Mouse (Mus musculus) hindbrain, embryonic 15.5 days (tissue): ENCODE results near the gene Tinagl1. TPM values are rescaled to one million over a fixed set of nuclear protein-coding genes. Genes with fewer than 3 reads are reported as not detected.

Experiments used
- ATAC-seq: fragments of 200-750 bp; cut with Nextera tagmentation; 2 replicates; pipeline ENCODE4 v1.8.0; 2017; ENCODE audit warnings: low read depth, moderate number of reproducible peaks, moderate TSS enrichment; ENCODE audit not compliant: low FRiP score
- H3K27ac ChIP-seq: fragments of 300-500 bp; sonication (generic); replicated peaks from 2 replicates; pipeline ENCODE4 v1.5.1; 2015; ENCODE audit warnings: mild to moderate bottlenecking, inconsistent platforms
- H3K27me3 ChIP-seq: fragments of 300-500 bp; sonication (generic); 2 replicates; pipeline ENCODE4 v1.6.1; 2015; ENCODE audit warnings: control low read depth, inconsistent platforms
- H3K36me3 ChIP-seq: fragments of 300-500 bp; sonication (generic); 2 replicates; pipeline ENCODE4 v1.6.1; 2015; ENCODE audit warnings: control low read depth, inconsistent platforms
- H3K4me1 ChIP-seq: fragments of 300-500 bp; sonication (generic); replicated peaks from 2 replicates; pipeline ENCODE4 v1.6.1; 2015; ENCODE audit warnings: control low read depth, inconsistent platforms
- H3K4me2 ChIP-seq: fragments of 300-500 bp; sonication (generic); 2 replicates; pipeline ENCODE4 v1.6.1; 2015; ENCODE audit warnings: moderate library complexity, mild to moderate bottlenecking, inconsistent platforms
- H3K4me3 ChIP-seq: fragments of 300-500 bp; sonication (generic); 2 replicates; pipeline ENCODE4 v1.5.1; 2015; ENCODE audit warnings: mild to moderate bottlenecking, inconsistent platforms
- H3K9ac ChIP-seq: fragments of 300-500 bp; sonication (generic); 2 replicates; pipeline ENCODE4 v1.6.1; 2015; ENCODE audit warnings: inconsistent platforms
- H3K9me3 ChIP-seq: fragments of 300-500 bp; sonication (generic); 2 replicates; pipeline ENCODE4 v1.6.1; 2016; ENCODE audit warnings: control low read depth, inconsistent platforms
- WGBS: fragments of 180-500 bp; shearing (Covaris S2); methylation state at CpG from one replicate; pipeline ENCODE4 v1.1.7; 2015; 5-methylcytosine and 5-hydroxymethylcytosine counted together
- polyA plus RNA-seq: library from polyadenylated mRNA; unstranded; fragments of >200 nt; fragmentation: Nextera tagmentation; extraction: Ambion mirVana; gene quantifications from 2 replicates; pipeline ENCODE4 v1.2.1, GENCODE M21; 2015

The Tinagl1 gene
- polyA plus RNA-seq, result 8.2 TPM in 2 replicates

GRCm38 (mm10) chr4:130175072-130175711 is at the start of gene Tinagl1:
Gene Tinagl1 (minus strand): TSS chr4:130175122.
- H3K9ac ChIP-seq, result 0 out of 2 replicates have a peak within 1 kb of the TSS, but pooled peaks have one; percentile 16
- H3K4me1 ChIP-seq, result peaks cover 13% of the 10 kb centered on the region
- no peaks in the 10 kb centered on the region for H3K9me3 ChIP-seq
- H3K4me3 ChIP-seq, result peak within 1 kb of the TSS; percentile 9
- no peak for ATAC-seq
- peaks cover 27% of the 10 kb centered on the region for H3K27me3 ChIP-seq
- 3% methylated on average over 13 of the region's 14 CpGs for WGBS
- peak within 1 kb of the TSS; percentile 44 for H3K4me2 ChIP-seq
- no peaks in the 10 kb centered on the region for H3K36me3 ChIP-seq
- H3K27ac ChIP-seq, result no peak within 1 kb of the TSS

- ATAC-seq, result no peak
- Histone ChIP-seq H3K36me3 (no peaks in the 10 kb centered on the region), H3K4me1 (no peaks in the 10 kb centered on the region), H3K9ac (no peak overlapping the region), H3K4me3 (no peak overlapping the region), H3K27me3 (no peaks in the 10 kb centered on the region), H3K27ac (no peak overlapping the region), H3K4me2 (no peak overlapping the region), H3K9me3 (no peaks in the 10 kb centered on the region)
Measured at GRCm38 (mm10) chr4:130224071-130224470, 49.1 kb upstream of the Tinagl1 start.

GRCm38 (mm10) chr4:130222179-130222578 is 47.3 kb upstream of the Tinagl1 start, which contains the start of gene Gm853:
Gene Gm853 (minus strand): TSS chr4:130222401.
- H3K27me3 ChIP-seq, result no peaks in the 10 kb centered on the region
- H3K4me1 ChIP-seq, result no peaks in the 10 kb centered on the region
- H3K9ac ChIP-seq, result no peak within 1 kb of the TSS
- H3K9me3 ChIP-seq, result no peaks in the 10 kb centered on the region
- H3K36me3 ChIP-seq, result no peaks in the 10 kb centered on the region
- 73% methylated on average over 4 of the region's 4 CpGs for WGBS
- H3K4me3 ChIP-seq, result no peak within 1 kb of the TSS
- no peak for ATAC-seq
- no peak within 1 kb of the TSS for H3K27ac ChIP-seq
- no peak within 1 kb of the TSS for H3K4me2 ChIP-seq

GRCm38 (mm10) chr4:130220176-130220575 is 45.3 kb upstream of the Tinagl1 start:
- H3K27me3 ChIP-seq, result no peaks in the 10 kb centered on the region
- H3K9ac ChIP-seq, result no peak overlapping the region
- no peaks in the 10 kb centered on the region for H3K9me3 ChIP-seq
- H3K4me2 ChIP-seq, result no peak overlapping the region
- 82% methylated on average over 9 of the region's 9 CpGs for WGBS
- H3K27ac ChIP-seq, result no peak overlapping the region
- H3K36me3 ChIP-seq, result no peaks in the 10 kb centered on the region
- H3K4me3 ChIP-seq, result no peak overlapping the region
- no peak for ATAC-seq
- H3K4me1 ChIP-seq, result no peaks in the 10 kb centered on the region

- Histone ChIP-seq H3K4me2 (no peak overlapping the region), H3K4me1 (no peaks in the 10 kb centered on the region), H3K4me3 (no peak overlapping the region), H3K9ac (no peak overlapping the region), H3K9me3 (no peaks in the 10 kb centered on the region), H3K36me3 (no peaks in the 10 kb centered on the region), H3K27ac (no peak overlapping the region), H3K27me3 (no peaks in the 10 kb centered on the region)
- ATAC-seq, result no peak
- WGBS, result 91% methylated on average over 8 of the region's 8 CpGs
Measured at GRCm38 (mm10) chr4:130215392-130215791, 40.5 kb upstream of the Tinagl1 start.

GRCm38 (mm10) chr4:130213857-130214256 is 38.9 kb upstream of the Tinagl1 start:
- no peak overlapping the region for H3K4me2 ChIP-seq
- H3K4me3 ChIP-seq, result no peak overlapping the region
- H3K27ac ChIP-seq, result no peak overlapping the region
- WGBS, result 83% methylated on average over 10 of the region's 10 CpGs
- no peaks in the 10 kb centered on the region for H3K36me3 ChIP-seq
- no peaks in the 10 kb centered on the region for H3K9me3 ChIP-seq
- H3K27me3 ChIP-seq, result no peaks in the 10 kb centered on the region
- no peaks in the 10 kb centered on the region for H3K4me1 ChIP-seq
- ATAC-seq, result no peak
- H3K9ac ChIP-seq, result no peak overlapping the region

GRCm38 (mm10) chr4:130213197-130213596 is 38.3 kb upstream of the Tinagl1 start:
- ATAC-seq, result no peak
- Histone ChIP-seq H3K9ac (no peak overlapping the region), H3K4me2 (no peak overlapping the region), H3K27ac (no peak overlapping the region), H3K9me3 (no peaks in the 10 kb centered on the region), H3K4me3 (no peak overlapping the region), H3K27me3 (no peaks in the 10 kb centered on the region), H3K36me3 (no peaks in the 10 kb centered on the region), H3K4me1 (no peaks in the 10 kb centered on the region)
- 92% methylated on average over 4 of the region's 4 CpGs for WGBS

GRCm38 (mm10) chr4:130212421-130212820 is 37.5 kb upstream of the Tinagl1 start:
- no peak for ATAC-seq
- Histone ChIP-seq H3K27ac (no peak overlapping the region), H3K36me3 (no peaks in the 10 kb centered on the region), H3K4me2 (no peak overlapping the region), H3K27me3 (no peaks in the 10 kb centered on the region), H3K4me1 (no peaks in the 10 kb centered on the region), H3K9me3 (no peaks in the 10 kb centered on the region), H3K4me3 (no peak overlapping the region), H3K9ac (no peak overlapping the region)
- WGBS, result 83% methylated on average over 7 of the region's 7 CpGs

- WGBS, result 93% methylated on average over 2 of the region's 2 CpGs
Measured at GRCm38 (mm10) chr4:130211870-130212269, 36.9 kb upstream of the Tinagl1 start.

GRCm38 (mm10) chr4:130198694-130199670 is 24.1 kb upstream of the Tinagl1 start:
- 0 out of 2 replicates have a peak overlapping the region, but pooled peaks have one; percentile 29 for H3K9ac ChIP-seq
- peak; percentile 87 for ATAC-seq
- 0 out of 2 replicates have a peak, but pooled peaks cover 7% of the 10 kb centered on the region for H3K27me3 ChIP-seq
- 19% methylated on average over 35 of the region's 35 CpGs for WGBS
- peak overlapping the region; percentile 79 for H3K4me2 ChIP-seq
- H3K4me1 ChIP-seq, result peaks cover 12% of the 10 kb centered on the region
- no peak overlapping the region for H3K27ac ChIP-seq
- H3K4me3 ChIP-seq, result peak overlapping the region; percentile 36
- no peaks in the 10 kb centered on the region for H3K36me3 ChIP-seq
- H3K9me3 ChIP-seq, result no peaks in the 10 kb centered on the region

More at GRCm38 (mm10) chr4:130211870-130212269, 36.9 kb upstream of the Tinagl1 start:
- Histone ChIP-seq H3K4me2 (no peak overlapping the region), H3K9ac (no peak overlapping the region), H3K36me3 (no peaks in the 10 kb centered on the region), H3K27ac (no peak overlapping the region), H3K4me3 (no peak overlapping the region), H3K4me1 (no peaks in the 10 kb centered on the region), H3K27me3 (no peaks in the 10 kb centered on the region), H3K9me3 (no peaks in the 10 kb centered on the region)
- ATAC-seq, result no peak

- WGBS, result 77% methylated on average over 8 of the region's 8 CpGs
- ATAC-seq, result no peak
- Histone ChIP-seq H3K27me3 (0 out of 2 replicates have a peak, but pooled peaks cover 7% of the 10 kb centered on the region), H3K27ac (no peak overlapping the region), H3K4me2 (no peak overlapping the region), H3K4me1 (peaks cover 12% of the 10 kb centered on the region), H3K9me3 (no peaks in the 10 kb centered on the region), H3K36me3 (no peaks in the 10 kb centered on the region), H3K9ac (no peak overlapping the region), H3K4me3 (no peak overlapping the region)
Measured at GRCm38 (mm10) chr4:130196542-130196941, 21.6 kb upstream of the Tinagl1 start.

GRCm38 (mm10) chr4:130195924-130196323 is 21.0 kb upstream of the Tinagl1 start:
- 0 out of 2 replicates have a peak, but pooled peaks cover 7% of the 10 kb centered on the region for H3K27me3 ChIP-seq
- no peaks in the 10 kb centered on the region for H3K36me3 ChIP-seq
- H3K9me3 ChIP-seq, result no peaks in the 10 kb centered on the region
- no peak overlapping the region for H3K4me3 ChIP-seq
- H3K4me1 ChIP-seq, result peaks cover 12% of the 10 kb centered on the region
- ATAC-seq, result no peak
- H3K27ac ChIP-seq, result no peak overlapping the region
- no peak overlapping the region for H3K9ac ChIP-seq
- 78% methylated on average over 13 of the region's 13 CpGs for WGBS
- no peak overlapping the region for H3K4me2 ChIP-seq
